Mouse (Mus musculus) urinary bladder, postnatal 4 days (tissue): Measurements from ENCODE around the gene Slc9a8.

Experiments
- DNase-seq, 2 experiments: peaks; one replicate each; pipeline ENCODE4 v3.0.0; 2021 to 2022; ENCODE audit warnings: low spot score in 2 of 2

The Slc9a8 gene

GRCm38 (mm10) chr2:167483827-167484410, 62.4 kb downstream of the Slc9a8 start:
- no peak for DNase-seq

DNA sequence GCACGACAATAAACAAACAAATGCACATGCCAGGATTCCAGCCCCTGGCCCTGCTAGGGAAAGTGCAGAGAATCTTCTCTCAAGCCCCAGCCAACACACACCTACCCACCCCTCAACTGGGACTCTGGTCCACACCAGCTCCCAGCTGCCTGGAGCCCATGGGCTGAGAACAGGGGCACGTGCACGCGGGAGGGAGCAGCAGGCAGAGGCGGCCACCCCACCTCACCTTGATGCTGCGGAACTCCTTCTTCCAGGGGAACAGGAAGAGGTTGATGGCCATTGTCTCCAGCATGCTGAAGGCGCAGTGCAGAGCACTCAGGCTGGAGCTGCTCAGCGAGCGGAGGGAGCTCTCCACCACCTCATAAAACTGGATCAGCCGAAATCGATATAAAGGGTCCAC, 63.4 kb downstream of the Slc9a8 start:
- no peak for DNase-seq

DNA sequence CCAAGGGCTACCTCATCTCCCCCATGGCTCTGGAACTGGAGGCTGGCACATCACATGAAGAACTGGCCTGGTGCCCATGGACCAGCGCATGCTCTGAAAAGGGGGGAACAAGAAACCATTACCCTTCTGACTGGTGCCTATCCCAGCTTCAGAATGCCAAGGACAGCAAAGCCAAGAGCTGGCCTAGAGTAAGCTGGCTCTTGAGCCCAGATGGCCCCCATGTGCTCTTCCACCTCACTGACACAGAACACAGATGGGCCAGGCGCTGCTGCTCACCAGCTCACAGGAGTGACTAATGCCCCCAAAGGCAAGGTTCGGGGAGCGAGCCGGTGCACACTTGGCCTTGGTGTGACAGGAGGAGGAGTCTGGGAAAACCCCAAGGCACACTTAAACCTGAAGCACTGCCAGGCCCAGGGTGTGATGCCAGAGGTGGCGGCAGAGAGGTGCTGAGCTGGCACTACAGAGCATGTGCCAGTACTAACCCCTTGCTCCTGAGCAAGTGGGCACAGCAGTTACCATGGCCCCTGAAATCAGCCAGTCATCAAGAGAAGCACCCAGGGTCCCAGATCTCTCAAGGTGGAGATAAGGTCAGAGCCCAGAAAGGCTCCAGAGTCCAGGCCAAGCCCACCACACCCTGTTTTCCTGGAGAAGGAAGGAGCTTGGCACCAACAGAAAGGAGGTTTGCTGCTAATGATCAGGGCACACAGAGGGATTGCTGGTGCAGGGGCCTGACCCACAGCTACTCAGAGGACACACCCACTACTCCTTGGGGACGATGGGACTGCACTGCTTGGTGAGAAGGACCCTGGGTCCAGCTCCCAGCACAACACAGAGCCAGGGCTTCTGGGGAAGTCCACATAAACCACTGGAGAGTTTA, 64.2 kb downstream of the Slc9a8 start:
- no peak for DNase-seq

DNA sequence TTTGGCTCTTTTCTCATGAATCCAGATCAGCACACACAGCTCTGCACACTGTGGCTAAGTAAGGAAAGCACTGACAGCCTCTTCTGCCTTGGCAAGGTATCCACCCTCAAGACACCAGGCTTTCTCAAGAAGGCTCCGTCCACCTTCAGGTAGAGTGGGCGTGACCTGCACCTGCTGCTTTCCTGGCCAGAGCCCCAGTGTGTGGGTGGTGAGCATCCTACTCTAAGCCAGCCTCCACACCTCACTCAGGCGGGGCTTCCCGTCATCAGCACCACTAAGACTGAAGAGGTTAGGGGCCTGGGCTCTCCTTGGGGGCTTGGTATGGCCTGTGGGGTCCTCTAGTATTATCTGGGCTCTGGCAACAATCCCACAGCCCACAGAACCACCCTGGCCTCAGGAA, 65.1 kb downstream of the Slc9a8 start:
- DNase-seq = no peak

GRCm38 (mm10) chr2:167487551-167487950, 66.0 kb downstream of the Slc9a8 start:
- no peak for DNase-seq

GRCm38 (mm10) chr2:167487994-167488393, 66.5 kb downstream of the Slc9a8 start:
- DNase-seq = no peak

- DNase-seq = no peak
Observed at GRCm38 (mm10) chr2:167490813-167491525, 69.5 kb downstream of the Slc9a8 start.

- no peak for DNase-seq
Observed at GRCm38 (mm10) chr2:167491757-167492708, 70.5 kb downstream of the Slc9a8 start, which contains the start of gene Rnf114. Rnf114 (plus strand) TSS chr2:167492645.

DNA sequence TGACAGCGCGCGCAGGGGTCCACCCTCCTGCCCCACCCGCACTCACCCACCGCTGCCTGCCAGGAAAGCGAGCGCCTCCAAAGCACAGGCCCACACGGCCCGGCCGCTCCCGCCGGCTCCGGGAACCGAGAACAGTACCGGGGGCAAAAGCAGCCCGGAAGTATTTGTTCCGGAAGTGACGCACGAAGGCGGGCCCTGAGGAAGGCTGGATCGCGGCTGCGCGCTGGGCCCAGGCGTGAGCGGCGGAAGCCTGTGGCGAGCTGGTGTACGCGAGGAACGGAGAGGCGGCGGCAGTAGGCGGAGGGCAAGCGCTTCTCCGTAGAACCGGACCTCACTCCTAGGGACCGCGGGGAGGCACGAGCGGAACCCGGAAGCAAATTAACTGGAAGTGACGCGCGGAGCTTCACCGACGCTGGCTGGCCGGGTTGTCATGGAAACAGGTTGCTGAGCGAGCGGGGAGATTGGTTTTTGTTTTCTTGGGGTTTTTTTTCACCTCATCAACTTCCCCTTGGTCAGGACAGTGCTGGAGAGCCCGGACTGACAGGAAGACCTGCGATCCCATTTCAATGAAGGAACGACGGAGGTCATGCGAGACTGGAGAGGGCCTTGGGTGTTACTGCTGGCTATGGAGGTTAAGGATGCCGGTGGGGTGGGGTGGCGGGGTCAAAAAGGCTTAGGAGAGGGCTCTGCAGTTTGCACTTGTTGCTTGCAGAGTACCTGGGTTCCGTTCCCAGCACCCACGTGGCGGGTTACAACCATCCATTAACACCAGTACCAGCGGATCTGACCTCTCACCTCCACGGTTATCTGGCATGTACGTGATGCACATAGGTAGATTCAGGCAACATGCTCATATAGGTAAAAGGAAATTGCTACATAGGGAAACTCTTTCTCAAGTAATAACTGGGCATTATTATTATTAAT, 71.5 kb downstream of the Slc9a8 start, which contains the start of gene Spata2:
Spata2 (minus strand) TSS at position 175 of the 924 bp plus-strand sequence.
- peak; percentile 85 to 89 for DNase-seq

GRCm38 (mm10) chr2:167496437-167496836, 74.9 kb downstream of the Slc9a8 start:
- DNase-seq = no peak

- no peak for DNase-seq
Observed at GRCm38 (mm10) chr2:167497272-167497671, 75.8 kb downstream of the Slc9a8 start.

- DNase-seq = no peak
Observed at GRCm38 (mm10) chr2:167502554-167503252, 81.2 kb downstream of the Slc9a8 start.

DNA sequence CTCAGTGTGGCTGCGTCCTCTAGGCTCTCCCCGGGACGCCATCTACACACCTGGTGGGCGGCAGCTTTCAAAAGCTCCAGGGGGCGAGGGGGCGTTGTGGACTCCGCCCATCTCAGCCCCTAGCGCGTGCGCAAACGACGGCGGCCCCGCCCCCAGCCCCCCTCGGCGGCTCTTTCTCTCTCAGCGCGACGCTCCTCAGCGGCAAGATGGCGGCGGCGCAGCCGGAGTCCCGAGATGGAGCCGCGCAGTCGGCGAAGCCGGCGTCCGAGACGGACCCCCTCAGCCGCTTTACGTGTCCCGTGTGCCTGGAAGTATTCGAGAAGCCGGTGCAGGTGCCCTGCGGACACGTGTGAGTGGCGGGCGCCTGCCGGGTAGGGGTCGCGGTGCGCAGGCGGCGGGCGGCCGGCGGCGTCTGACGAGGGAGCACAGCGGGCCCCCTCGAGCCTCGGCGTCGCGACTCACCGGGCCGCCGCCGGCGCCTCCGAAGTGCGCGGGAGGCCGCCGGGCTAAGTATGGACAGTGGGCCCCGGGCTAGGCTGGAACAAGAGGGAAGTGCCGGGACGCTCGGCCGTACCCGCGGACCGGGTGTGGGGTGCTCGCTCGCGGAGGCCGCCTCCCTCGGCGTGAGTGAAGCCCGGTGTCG, 81.9 kb downstream of the Slc9a8 start:
- peak; percentile 84 to 90 for DNase-seq

DNA sequence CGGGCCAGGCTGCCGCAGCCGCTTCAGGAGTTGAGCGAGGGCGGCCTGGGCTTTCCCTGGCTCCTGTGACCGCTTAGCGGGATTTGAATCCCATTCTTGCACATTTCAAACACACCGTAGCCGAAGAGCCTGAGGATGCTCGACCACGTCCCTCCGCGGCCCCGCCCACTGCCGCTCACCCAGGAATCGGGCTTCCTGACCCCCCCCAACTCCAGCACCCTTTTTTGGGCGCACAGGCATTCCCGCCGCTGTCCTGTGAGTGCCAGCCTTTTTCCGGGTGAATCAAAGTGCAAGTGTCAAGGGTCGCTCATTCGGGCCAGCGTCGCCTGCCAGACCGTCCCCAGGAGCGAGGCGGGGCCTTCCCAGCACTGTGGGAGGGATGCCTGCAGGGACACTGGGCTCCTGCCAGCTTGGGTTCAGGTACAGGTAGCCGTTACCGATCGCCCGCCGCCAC, 82.4 kb downstream of the Slc9a8 start:
- DNase-seq = peak in 1 of 2 experiments; percentile 38

- DNase-seq = no peak
Observed at GRCm38 (mm10) chr2:167505127-167505526, 83.6 kb downstream of the Slc9a8 start.

DNA sequence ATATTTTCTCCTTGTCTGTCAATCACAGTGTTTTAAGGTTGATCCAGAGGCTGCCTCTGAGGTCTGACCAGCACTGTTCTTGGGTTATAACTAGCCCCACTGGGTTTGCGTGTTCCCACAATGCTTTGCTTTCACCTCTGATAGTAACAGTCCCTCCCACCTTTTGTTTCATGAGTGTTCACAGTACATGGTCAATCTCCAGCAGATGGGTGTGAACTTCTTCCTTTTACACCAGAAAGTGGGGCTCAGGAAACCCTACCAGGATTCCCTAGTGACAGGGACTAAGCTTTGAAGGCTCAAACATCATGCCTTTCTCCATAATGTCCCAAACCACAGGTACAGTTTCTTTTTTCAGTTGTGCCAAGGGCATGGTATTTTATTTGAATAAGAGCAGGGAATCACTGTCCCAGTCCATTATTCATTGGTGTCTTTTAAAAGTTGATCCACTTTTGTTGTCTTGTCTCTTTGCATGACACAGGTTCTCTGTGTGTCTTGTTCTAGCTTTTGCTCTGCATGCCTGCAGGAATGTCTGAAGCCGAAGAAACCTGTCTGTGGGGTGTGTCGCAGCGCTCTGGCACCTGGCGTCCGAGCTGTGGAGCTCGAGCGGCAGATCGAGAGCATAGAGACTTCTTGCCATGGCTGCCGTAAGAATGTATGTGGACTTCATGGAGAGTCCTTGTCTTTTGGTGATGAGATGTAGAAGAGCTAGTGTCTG, 85.2 kb downstream of the Slc9a8 start:
- no peak for DNase-seq

DNA sequence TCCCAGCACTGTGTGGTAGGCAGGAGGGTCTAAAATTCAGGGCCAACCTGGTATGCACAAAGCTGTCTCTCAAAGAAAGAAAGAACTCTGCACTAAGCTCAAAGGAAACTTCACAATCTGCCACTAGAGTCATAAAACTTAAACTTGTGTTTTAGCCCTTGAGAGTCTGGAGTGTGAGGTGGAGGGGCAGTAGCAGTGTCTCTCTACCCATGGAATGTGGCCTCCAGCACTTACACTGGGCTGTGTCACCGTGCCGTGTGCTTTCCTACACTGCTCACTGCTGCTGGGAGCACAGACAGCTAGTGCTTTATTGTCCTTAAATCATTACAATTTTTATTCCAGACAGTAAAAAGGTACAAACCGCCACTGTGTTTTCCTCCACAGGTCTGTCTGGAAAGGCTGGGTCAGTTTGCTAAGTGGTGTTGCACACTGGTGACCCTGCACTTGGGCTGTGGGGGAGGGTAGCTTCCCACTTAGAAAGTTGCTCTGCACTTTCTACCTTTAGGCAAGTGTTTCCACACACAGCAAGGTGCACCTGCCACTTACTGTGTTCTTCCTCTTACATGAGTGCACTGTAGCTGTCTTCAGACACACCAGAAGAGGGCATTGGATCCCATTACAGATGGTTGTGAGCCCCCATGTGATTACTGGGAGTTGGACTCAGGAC, 86.3 kb downstream of the Slc9a8 start:
- no peak for DNase-seq

DNA sequence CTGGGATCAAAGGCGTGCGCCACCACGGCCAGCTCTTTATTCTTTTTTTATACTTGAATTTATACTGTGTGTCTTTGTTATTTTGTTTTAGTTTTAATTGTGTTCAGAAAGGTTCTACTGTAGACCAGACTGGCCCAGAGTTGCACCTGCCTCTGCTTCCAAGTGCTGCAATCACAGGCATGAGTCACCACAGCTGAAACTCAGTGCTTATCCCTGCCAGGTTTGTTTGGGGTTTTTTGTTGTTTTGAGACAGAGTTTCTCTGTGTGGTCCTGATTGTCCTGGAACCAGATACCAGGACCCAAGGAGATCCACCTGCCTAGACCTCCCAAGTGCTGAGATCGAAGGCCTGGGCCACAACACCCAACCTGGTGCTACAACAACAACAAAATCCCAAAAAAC, 87.1 kb downstream of the Slc9a8 start:
- no peak for DNase-seq
